Mouse (Mus musculus): ENCODE measurements around the gene Rgl2. TPM values are rescaled to one million over a fixed set of nuclear protein-coding genes. Genes with fewer than 3 reads are reported as not detected.
A peak's percentile ranks its signal among the peaks of the same experiment; 100 is the strongest.
"Not testable (repeated sequence)": the region's sequence is repeated elsewhere in the genome, so short reads cannot be mapped to it uniquely, and the experiment has no call there.

Gene Rgl2
- polyA plus RNA-seq, 1 experiment from 2014 or later: 59.2 TPM

GRCm38 (mm10) chr17:33969394-33969793 lies 40.1 kb downstream of the Rgl2 start:
- Histone ChIP-seq H3K4me3 (no peak overlapping the region), H3K36me3 (peaks cover 20% of the 10 kb centered on the region), H3K27me3 (peaks cover 16% of the 10 kb centered on the region), H3K4me2 (replicated peaks) (no peak overlapping the region), H3K9me3 (no peaks in the 10 kb centered on the region; the same call in 1 of the 2 replicates), H3K9ac (no peak overlapping the region), H3K27ac (no peak overlapping the region), H3K4me1 (0 out of 2 replicates have a peak, but pooled peaks cover 6% of the 10 kb centered on the region)
- no peak for ATAC-seq (ENCODE audit: low FRiP score, low read depth)
- 76% methylated on average over 4 of the region's 4 CpGs for WGBS

- Histone ChIP-seq H3K27me3 (peaks cover 49% of the 10 kb centered on the region), H3K9ac (no peak overlapping the region), H3K9me3 (no peaks in the 10 kb centered on the region; the same call in 1 of the 2 replicates), H3K4me2 (replicated peaks) (no peak overlapping the region), H3K4me1 (0 out of 2 replicates have a peak, but pooled peaks cover 6% of the 10 kb centered on the region), H3K4me3 (no peak overlapping the region), H3K27ac (no peak overlapping the region), H3K36me3 (no peaks in the 10 kb centered on the region)
- 4% methylated on average over 1 of the region's 1 CpGs for WGBS
- ATAC-seq (ENCODE audit: low FRiP score, low read depth): peak; percentile 40; the same call in 1 of the 2 replicates
These were observed 43.3 kb downstream of the Rgl2 start for GRCm38 (mm10) chr17:33972691-33973090.

GRCm38 (mm10) chr17:33973572-33973971 lies 44.2 kb downstream of the Rgl2 start:
- Histone ChIP-seq H3K9me3 (no peaks in the 10 kb centered on the region; the same call in 1 of the 2 replicates), H3K4me2 (replicated peaks) (no peak overlapping the region), H3K4me3 (no peak overlapping the region), H3K9ac (no peak overlapping the region), H3K27me3 (peaks cover 57% of the 10 kb centered on the region), H3K36me3 (no peaks in the 10 kb centered on the region), H3K27ac (no peak overlapping the region), H3K4me1 (peaks cover 15% of the 10 kb centered on the region; the same call in 1 of the 2 replicates)
- no peak for ATAC-seq (ENCODE audit: low FRiP score, low read depth)
- 55% methylated on average over 3 of the region's 3 CpGs for WGBS

GRCm38 (mm10) chr17:33977861-33978557 lies 48.7 kb downstream of the Rgl2 start:
- peak overlapping the region; percentile 39 for H3K9ac ChIP-seq
- no peak for ATAC-seq (ENCODE audit: low FRiP score, low read depth)
- H3K4me3 ChIP-seq: peak overlapping the region; percentile 37
- H3K4me2 ChIP-seq (replicated peaks): peak overlapping the region; percentile 62
- H3K27me3 ChIP-seq: peaks cover 78% of the 10 kb centered on the region
- H3K36me3 ChIP-seq: no peaks in the 10 kb centered on the region
- 2% methylated on average over 56 of the region's 57 CpGs for WGBS
- no peaks in the 10 kb centered on the region for H3K9me3 ChIP-seq
- H3K27ac ChIP-seq: no peak overlapping the region
- peaks cover 25% of the 10 kb centered on the region for H3K4me1 ChIP-seq

- peak; percentile 39; the same call in 1 of the 2 replicates for ATAC-seq (ENCODE audit: low FRiP score, low read depth)
- 0% methylated on average over 17 of the region's 17 CpGs for WGBS
- peak overlapping the region; percentile 39 for H3K9ac ChIP-seq
These were observed 49.3 kb downstream of the Rgl2 start for GRCm38 (mm10) chr17:33978631-33979031.

GRCm38 (mm10) chr17:33979512-33980050 lies 50.2 kb downstream of the Rgl2 start:
- 75% methylated on average over 6 of the region's 6 CpGs for WGBS
- H3K36me3 ChIP-seq: no peaks in the 10 kb centered on the region
- no peak overlapping the region for H3K9ac ChIP-seq
- H3K27me3 ChIP-seq: peaks cover 64% of the 10 kb centered on the region
- ATAC-seq (ENCODE audit: low FRiP score, low read depth): no peak
- H3K27ac ChIP-seq: no peak overlapping the region
- no peak overlapping the region for H3K4me3 ChIP-seq
- no peak overlapping the region for H3K4me2 ChIP-seq (replicated peaks)
- peaks cover 25% of the 10 kb centered on the region for H3K4me1 ChIP-seq
- H3K9me3 ChIP-seq: no peaks in the 10 kb centered on the region

More at GRCm38 (mm10) chr17:33978631-33979031, 49.3 kb downstream of the Rgl2 start:
- Histone ChIP-seq H3K27ac (no peak overlapping the region), H3K4me2 (replicated peaks) (peak overlapping the region; percentile 62), H3K4me1 (peaks cover 25% of the 10 kb centered on the region), H3K9me3 (no peaks in the 10 kb centered on the region), H3K27me3 (peaks cover 72% of the 10 kb centered on the region), H3K36me3 (no peaks in the 10 kb centered on the region), H3K4me3 (peak overlapping the region; percentile 37)

- WGBS: 73% methylated on average over 19 of the region's 19 CpGs
- peak overlapping the region; percentile 70 for H3K4me2 ChIP-seq (replicated peaks)
- H3K4me1 ChIP-seq: peaks cover 25% of the 10 kb centered on the region
- peak overlapping the region; percentile 54; the same call in 1 of the 2 replicates for H3K4me3 ChIP-seq
- peaks cover 56% of the 10 kb centered on the region for H3K27me3 ChIP-seq
- H3K36me3 ChIP-seq: no peaks in the 10 kb centered on the region
- H3K9ac ChIP-seq: no peak overlapping the region
- no peak for ATAC-seq (ENCODE audit: low FRiP score, low read depth)
- H3K27ac ChIP-seq: no peak overlapping the region
- H3K9me3 ChIP-seq: no peaks in the 10 kb centered on the region
These were observed 51.1 kb downstream of the Rgl2 start for GRCm38 (mm10) chr17:33980181-33981035.

GRCm38 (mm10) chr17:33981192-33981909 lies 52.0 kb downstream of the Rgl2 start:
- Histone ChIP-seq H3K9ac (peak overlapping the region; percentile 69), H3K27ac (peak overlapping the region; percentile 78), H3K4me1 (peaks cover 25% of the 10 kb centered on the region), H3K27me3 (peaks cover 46% of the 10 kb centered on the region), H3K4me2 (replicated peaks) (peak overlapping the region; percentile 70), H3K4me3 (peak overlapping the region; percentile 54)
- under 1% methylated on average over 27 of the region's 27 CpGs for WGBS
- ATAC-seq (ENCODE audit: low FRiP score, low read depth): peak; percentile 94
- H3K9me3 ChIP-seq, H3K36me3 ChIP-seq: not testable (repeated sequence)

- not testable (repeated sequence) for H3K36me3 ChIP-seq; ATAC-seq (ENCODE audit: low FRiP score, low read depth); H3K9me3 ChIP-seq; H3K9ac ChIP-seq; H3K27ac ChIP-seq
- Histone ChIP-seq H3K27me3 (peaks cover 41% of the 10 kb centered on the region), H3K4me2 (replicated peaks) (peak overlapping the region; percentile 70), H3K4me1 (peaks cover 25% of the 10 kb centered on the region), H3K4me3 (peak overlapping the region; percentile 54)
- WGBS: 9% methylated on average over 8 of the region's 8 CpGs
These were observed 52.8 kb downstream of the Rgl2 start for GRCm38 (mm10) chr17:33982136-33982535.
